Mouse (Mus musculus) ES-E14 (cell line): Measurements from ENCODE around the gene Cass4. TPM values are rescaled to one million over a fixed set of nuclear protein-coding genes. Genes with fewer than 3 reads are reported as not detected.

Experiments
- DNase-seq: peaks from one replicate; pipeline ENCODE4 v3.0.0-alpha.2; 2013; ENCODE audit warnings: low read depth, low spot score
- H3K27ac ChIP-seq: 2 replicates; pipeline ENCODE4 v1.5.1; 2012; ENCODE audit warnings: low read depth, mild to moderate bottlenecking, low read length, moderate library complexity, mixed read lengths; ENCODE audit not compliant: poor library complexity, insufficient read depth, severe bottlenecking
- H3K36me3 ChIP-seq: 2 replicates; pipeline ENCODE4 v1.6.1; 2012; ENCODE audit warnings: mild to moderate bottlenecking, low read length, moderate library complexity, mixed read lengths; ENCODE audit not compliant: control insufficient read depth, poor library complexity, insufficient read depth, severe bottlenecking
- H3K4me1 ChIP-seq, 2 experiments: fragments of 150-350 bp in 1 of 2; sonication (generic) in 1 of 2; 2 replicates each; pipeline ENCODE4 v1.6.1; 2012; ENCODE audit warnings: low read length in 2 of 2, mild to moderate bottlenecking in 1 of 2, mixed read lengths in 1 of 2; ENCODE audit not compliant: control insufficient read depth in 2 of 2, insufficient read depth in 2 of 2, poor library complexity in 1 of 2
- H3K4me3 ChIP-seq, 2 experiments: fragments of 150-350 bp in 1 of 2; sonication (generic) in 1 of 2; 2 replicates each; pipeline ENCODE4 v1.5.1; 2012; ENCODE audit warnings: low read length in 2 of 2, low read depth in 1 of 2, mild to moderate bottlenecking in 1 of 2, mixed read lengths in 1 of 2; ENCODE audit not compliant: insufficient read depth in 1 of 2, poor library complexity in 1 of 2, severe bottlenecking in 1 of 2
- H3K9ac ChIP-seq: 2 replicates; pipeline ENCODE4 v1.6.1; 2012; ENCODE audit warnings: low read depth, mild to moderate bottlenecking, low read length, mixed read lengths; ENCODE audit not compliant: poor library complexity, insufficient read depth, severe bottlenecking
- H3K9me3 ChIP-seq: fragments of 150-350 bp; sonication (generic); 2 replicates; pipeline ENCODE4 v1.6.1; 2012; ENCODE audit warnings: low read depth, mild to moderate bottlenecking, low read length; ENCODE audit not compliant: control insufficient read depth, insufficient read depth
- CHD2 ChIP-seq: IDR thresholded peaks from 2 replicates; pipeline ENCODE4 v1.6.1; 2014; ENCODE audit warnings: mild to moderate bottlenecking, low read depth, low read length, inconsistent platforms
- HCFC1 ChIP-seq: IDR thresholded peaks from 2 replicates; pipeline ENCODE4 v1.6.1; 2012; ENCODE audit warnings: low read length, inconsistent platforms, borderline replicate concordance; ENCODE audit not compliant: insufficient read depth
- MAFK ChIP-seq: IDR thresholded peaks from 2 replicates; pipeline ENCODE4 v1.6.1; 2014; ENCODE audit warnings: mild to moderate bottlenecking, low read depth, low read length, inconsistent platforms; ENCODE audit not compliant: insufficient read depth
- ZC3H11A ChIP-seq: IDR thresholded peaks from 2 replicates; pipeline ENCODE4 v1.6.1; 2012; ENCODE audit warnings: low read depth, mild to moderate bottlenecking, inconsistent platforms, low read length, borderline replicate concordance
- ZNF384 ChIP-seq: IDR thresholded peaks from 2 replicates; pipeline ENCODE4 v1.6.1; 2012; ENCODE audit warnings: low read depth, low read length, inconsistent platforms
- in situ Hi-C, 2 experiments: fragments of 600-800 bp; cut with MboI; formaldehyde crosslinking; loops; one replicate each; pipeline ENCODE4 v1.15.1; 2025; ENCODE audit warnings: low sequenced_read_pairs in 2 of 2, inconsistent platforms in 1 of 2; ENCODE audit not compliant: unreplicated experiment in 2 of 2
- total RNA-seq: library from RNA; depleted of rRNA; stranded (reverse); fragments of 300-350 nt; gene quantifications from 2 replicates; pipeline ENCODE4 v1.2.3, GENCODE M21; 2012

The Cass4 gene
- total RNA-seq, 1 experiment: 2.8 TPM

DNA sequence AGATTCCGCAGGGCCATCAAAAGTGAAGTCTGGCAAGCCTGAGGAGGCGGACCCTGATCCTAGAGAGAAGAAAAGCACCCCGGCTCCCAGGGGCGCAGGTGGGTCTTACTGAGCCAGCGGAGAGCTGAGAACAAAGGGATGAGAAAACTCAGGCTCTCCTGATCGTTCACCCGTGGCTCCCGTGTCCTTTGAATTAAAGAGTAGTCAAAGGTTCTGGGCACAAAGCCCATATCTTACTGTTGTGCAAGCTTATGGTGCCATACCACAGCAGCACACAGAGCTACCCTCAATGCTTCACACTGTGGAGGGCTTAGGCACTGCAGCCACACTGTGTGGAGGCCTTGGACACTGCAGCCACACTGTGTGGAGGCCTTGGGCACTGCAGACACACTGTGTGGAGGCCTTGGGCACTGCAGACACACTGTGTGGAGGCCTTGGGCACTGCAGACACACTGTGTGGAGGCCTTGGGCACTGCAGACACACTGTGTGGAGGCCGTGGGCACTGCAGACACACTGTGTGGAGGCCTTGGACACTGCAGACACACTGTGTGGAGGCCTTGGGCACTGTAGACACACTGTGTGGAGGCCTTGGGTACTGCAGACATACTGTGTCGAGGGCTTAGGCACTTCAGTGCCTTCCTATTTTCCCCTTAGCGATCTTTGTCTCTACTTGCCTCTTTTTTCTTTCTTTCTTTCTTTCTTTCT is 73.0 kb downstream of the Cass4 start:
- in situ Hi-C loops: no loop called here
- Histone ChIP-seq H3K4me3 (no peak overlapping the region), H3K27ac (no peak overlapping the region), H3K9me3 (no peaks in the 10 kb centered on the region), H3K36me3 (peaks cover 35% of the 10 kb centered on the region), H3K9ac (no peak overlapping the region), H3K4me1 (no peaks in the 10 kb centered on the region)
- TF ChIP-seq MAFK (no peak), ZC3H11A (no peak), ZNF384 (no peak), CHD2 (no peak), HCFC1 (no peak)
- no peak for DNase-seq

DNA sequence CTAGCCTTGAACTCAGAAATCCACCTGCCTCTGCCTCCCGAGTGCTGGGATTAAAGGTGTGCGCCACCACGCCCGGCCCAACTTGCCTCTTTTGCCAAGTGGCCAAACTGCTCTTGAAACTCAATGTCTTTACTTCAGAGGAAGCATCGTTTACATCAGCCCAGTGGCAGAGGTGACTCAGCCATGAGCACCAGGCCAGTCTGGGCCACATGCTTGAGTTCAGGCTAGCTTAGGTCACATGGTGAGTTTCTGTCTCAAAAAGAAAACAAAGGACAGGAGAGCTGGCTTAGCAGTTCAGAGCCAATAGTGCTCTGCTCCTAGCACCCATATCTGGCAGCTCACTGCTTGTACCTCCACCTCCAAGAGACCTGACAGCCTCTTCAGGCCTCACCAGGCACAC is 73.6 kb downstream of the Cass4 start:
- peaks cover 35% of the 10 kb centered on the region for H3K36me3 ChIP-seq
- no peak overlapping the region for H3K9ac ChIP-seq
- H3K4me3 ChIP-seq: no peak overlapping the region
- in situ Hi-C loops: no loop called here
- no peak for TF ChIP-seq ZC3H11A
- no peak for TF ChIP-seq CHD2
- TF ChIP-seq MAFK: no peak
- no peak for TF ChIP-seq HCFC1
- TF ChIP-seq ZNF384: no peak
- H3K27ac ChIP-seq: no peak overlapping the region
- no peaks in the 10 kb centered on the region for H3K9me3 ChIP-seq
- no peak for DNase-seq
- H3K4me1 ChIP-seq: no peaks in the 10 kb centered on the region

- Histone ChIP-seq H3K4me1 (no peaks in the 10 kb centered on the region), H3K36me3 (peaks cover 30% of the 10 kb centered on the region), H3K27ac (no peak overlapping the region), H3K4me3 (no peak overlapping the region), H3K9ac (no peak overlapping the region), H3K9me3 (no peaks in the 10 kb centered on the region)
- no peak for DNase-seq
- TF ChIP-seq MAFK: no peak
- TF ChIP-seq CHD2: no peak
- no peak for TF ChIP-seq ZC3H11A
- no peak for TF ChIP-seq ZNF384
- no peak for TF ChIP-seq HCFC1
- in situ Hi-C loops: no loop called here
Observed at GRCm38 (mm10) chr2:172468346-172468819, 74.8 kb downstream of the Cass4 start.

DNA sequence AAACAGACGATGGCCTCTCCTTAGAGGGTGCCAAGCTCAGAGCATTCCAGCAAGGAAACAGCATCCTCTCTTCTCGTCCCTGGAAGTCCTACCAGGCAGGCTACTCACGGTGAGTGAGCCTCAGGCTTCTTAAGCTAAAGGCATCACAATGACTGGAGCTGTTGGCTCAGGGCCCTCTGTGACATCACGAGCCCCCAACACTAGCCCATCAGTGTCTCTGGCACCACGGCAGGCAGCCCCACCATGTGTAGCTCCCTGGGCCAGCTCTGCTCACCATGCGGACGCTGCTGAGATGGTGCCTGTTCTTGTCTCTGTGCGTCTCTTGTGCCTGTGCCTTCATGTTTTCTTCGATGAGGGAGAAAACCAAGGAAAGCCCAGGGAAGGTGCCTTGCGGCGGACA is 78.7 kb downstream of the Cass4 start, which contains the start of gene Fam209:
Gene Fam209, plus strand, starts transcription at position 203 of the 400 bp plus-strand sequence.
- in situ Hi-C loops: loop anchor here in 1 of 2 experiments (10.0 kb wide), 1 partner anchor 302 kb away; no protein-coding TSS in a partner anchor
- no peaks in the 10 kb centered on the region for H3K9me3 ChIP-seq
- TF ChIP-seq ZNF384 (no peak), CHD2 (no peak), HCFC1 (no peak), MAFK (no peak), ZC3H11A (no peak)
- no peak within 1 kb of the TSS for H3K4me3 ChIP-seq
- no peaks in the 10 kb centered on the region for H3K4me1 ChIP-seq
- H3K27ac ChIP-seq: no peak within 1 kb of the TSS
- H3K9ac ChIP-seq: no peak within 1 kb of the TSS
- DNase-seq: no peak
- H3K36me3 ChIP-seq: peaks cover 9% of the 10 kb centered on the region; the same call in 1 of the 2 replicates
